Mouse (Mus musculus) heart, adult 10 weeks (tissue): Measurements from ENCODE around the gene Sun5. TPM values are rescaled to one million over a fixed set of nuclear protein-coding genes. Genes with fewer than 3 reads are reported as not detected.

Experiments
- polyA plus RNA-seq: library from polyadenylated mRNA; stranded (reverse); fragments of 350-450 nt; fragmentation: Illumina TruSeq; extraction: RNeasy Lipid Tissue Mini Kit (QIAGEN cat#74804); gene quantifications from one replicate; pipeline ENCODE4 v1.2.3, GENCODE M21; 2014; ENCODE audit warnings: low read depth, low replicate concordance

The Sun5 gene
- not detected for polyA plus RNA-seq

GRCm38 (mm10) chr2:153870984-153871383 lies at the start of gene Sun5:
Gene Sun5, minus strand, starts transcription at chr2:153871084.

GRCm38 (mm10) chr2:153917930-153918329 lies 47.0 kb upstream of the Sun5 start, which contains the start of gene Bpifb3:
Gene Bpifb3, plus strand, starts transcription at chr2:153918230.

GRCm38 (mm10) chr2:153900088-153900487 lies 29.2 kb upstream of the Sun5 start, which contains the start of gene Bpifb6:
Gene Bpifb6, plus strand, starts transcription at chr2:153900388.

GRCm38 (mm10) chr2:153874745-153875144 lies 3.9 kb upstream of the Sun5 start, which contains the start of gene Bpifb2:
Gene Bpifb2, plus strand, starts transcription at chr2:153875045.

Other genes with a start within 250 kb of the Sun5 start
- gene Commd7, start 238.3 kb downstream of the Sun5 start, polyA plus RNA-seq: 15.9 TPM
- 0.92 TPM for gene Dnmt3b, start 221.6 kb downstream of the Sun5 start, polyA plus RNA-seq
- gene Dnmt3c, start 174.4 kb downstream of the Sun5 start, polyA plus RNA-seq: not detected
- 51.7 TPM for gene Mapre1, start 129.8 kb downstream of the Sun5 start, polyA plus RNA-seq
- gene Efcab8, start 91.2 kb downstream of the Sun5 start, polyA plus RNA-seq: not detected
- gene Bpifb2, start 4.0 kb upstream of the Sun5 start, polyA plus RNA-seq: not detected
- not detected for gene Bpifb6, start 29.3 kb upstream of the Sun5 start, polyA plus RNA-seq
- not detected for gene Bpifb3, start 47.1 kb upstream of the Sun5 start, polyA plus RNA-seq
- gene Bpifb4, start 67.1 kb upstream of the Sun5 start, polyA plus RNA-seq: not detected
- not detected for gene Bpifa6, start 103.9 kb upstream of the Sun5 start, polyA plus RNA-seq
- not detected for gene Bpifa2, start 137.2 kb upstream of the Sun5 start, polyA plus RNA-seq